Mouse (Mus musculus) lung, postnatal 0 days (tissue): Measurements from ENCODE around the gene Tle3.

Experiments used
- CTCF ChIP-seq: IDR thresholded peaks from 2 replicates; pipeline ENCODE4 v1.5.1; 2016; ENCODE audit warnings: antibody characterized with exemption, mild to moderate bottlenecking
- EP300 ChIP-seq: IDR thresholded peaks from 2 replicates; pipeline ENCODE4 v1.6.1; 2016; ENCODE audit warnings: antibody characterized with exemption, mild to moderate bottlenecking, control low read depth

- TF ChIP-seq CTCF = no peak
- no peak for TF ChIP-seq EP300
These were observed 48.9 kb upstream of the Tle3 start for GRCm38 (mm10) chr9:61323221-61323620.
